Comparison of ENCODE assay signal across 8 mouse cellular contexts in genomic region chr6:115037103-115038094, GRCm38 (mm10). TPM values are rescaled to one million over a fixed set of nuclear protein-coding genes. Genes with fewer than 3 reads are reported as not detected.
DNase-seq lines count a peak whose midpoint lies in the region; ATAC-seq and TF ChIP-seq lines count a peak whose summit lies in the region.

TSS of gene Tamm41 (minus strand) at chr6:115037876.

- H3K4me2 ChIP-seq in forebrain, embryonic 11.5 days (ENCODE audit: low read depth, low read length, severe bottlenecking) = peak within 1 kb of the TSS; percentile 70
- H3K4me2 ChIP-seq in heart, embryonic 15.5 days = peak within 1 kb of the TSS; percentile 86
- H3K4me2 ChIP-seq in liver, embryonic 14.5 days (ENCODE audit: low read depth) = peak within 1 kb of the TSS; percentile 90
- peak within 1 kb of the TSS; percentile 79 for H3K4me2 ChIP-seq in stomach, embryonic 15.5 days

- peak; percentile 77 for DNase-seq in c-Kit-positive CD71-positive TER-119-negative erythroid progenitor cells, embryonic 14.5 days (ENCODE audit: low read depth)
- peak; percentile 94 for DNase-seq in forebrain, embryonic 11.5 days (ENCODE audit: low spot score)
- peak; percentile 91 for DNase-seq in kidney, postnatal 14 days
- DNase-seq in liver, embryonic 14.5 days (ENCODE audit: low read depth in 3 of 3, low spot score in 3 of 3) = peak; percentile 62 to 70 (median 62)
- peak; percentile 89 for DNase-seq in neural tube, embryonic 10.5 days (ENCODE audit: extremely low spot score, low spot score)

- WGBS in forebrain, embryonic 11.5 days = 2% methylated on average over 57 of the region's 57 CpGs
- 1% methylated on average over 57 of the region's 57 CpGs for WGBS in heart, embryonic 15.5 days
- under 1% methylated on average over 57 of the region's 57 CpGs for WGBS in liver, embryonic 14.5 days (ENCODE audit: insufficient replicate concordance)
- WGBS in stomach, embryonic 15.5 days = under 1% methylated on average over 57 of the region's 57 CpGs

- H3K36me3 ChIP-seq in E14TG2a.4 (ENCODE audit: insufficient read depth, low read length) = peaks cover 30% of the 10 kb centered on the region
- no peaks in the 10 kb centered on the region; the same call in 1 of the 2 replicates for H3K36me3 ChIP-seq in forebrain, embryonic 11.5 days (ENCODE audit: control insufficient read depth, insufficient read depth, low read length)
- H3K36me3 ChIP-seq in heart, embryonic 15.5 days = peaks cover 21% of the 10 kb centered on the region
- H3K36me3 ChIP-seq in liver, embryonic 14.5 days (replicated peaks; ENCODE audit: control insufficient read depth, insufficient read depth, low read depth) = no peaks in the 10 kb centered on the region; the same call in 1 of the 2 replicates
- 0 out of 2 replicates have a peak, but pooled peaks cover 11% of the 10 kb centered on the region for H3K36me3 ChIP-seq in stomach, embryonic 15.5 days

- H3K9me3 ChIP-seq in E14TG2a.4 (ENCODE audit: low read length) = no peaks in the 10 kb centered on the region
- no peaks in the 10 kb centered on the region for H3K9me3 ChIP-seq in forebrain, embryonic 11.5 days (ENCODE audit: control insufficient read depth, low read length)
- H3K9me3 ChIP-seq in heart, embryonic 15.5 days (replicated peaks) = no peaks in the 10 kb centered on the region
- no peaks in the 10 kb centered on the region for H3K9me3 ChIP-seq in liver, embryonic 14.5 days (ENCODE audit: control insufficient read depth, low read length)
- H3K9me3 ChIP-seq in stomach, embryonic 15.5 days = no peaks in the 10 kb centered on the region

- no peak within 1 kb of the TSS for H3K27ac ChIP-seq in forebrain, embryonic 11.5 days (ENCODE audit: low read depth, low read length)
- H3K27ac ChIP-seq in heart, embryonic 15.5 days = peak within 1 kb of the TSS; percentile 43; the same call in 1 of the 2 replicates
- no peak within 1 kb of the TSS for H3K27ac ChIP-seq in liver, embryonic 14.5 days
- 0 out of 2 replicates have a peak within 1 kb of the TSS, but pooled peaks have one; percentile 38 for H3K27ac ChIP-seq in stomach, embryonic 15.5 days

- H3K27me3 ChIP-seq in E14TG2a.4 (ENCODE audit: insufficient read depth, low read length) = peaks cover 9% of the 10 kb centered on the region; the same call in 1 of the 2 replicates
- H3K27me3 ChIP-seq in forebrain, embryonic 11.5 days (ENCODE audit: control insufficient read depth, insufficient read depth, low read length) = no peaks in the 10 kb centered on the region
- H3K27me3 ChIP-seq in heart, embryonic 15.5 days = no peaks in the 10 kb centered on the region
- H3K27me3 ChIP-seq in liver, embryonic 14.5 days (ENCODE audit: control insufficient read depth, insufficient read depth, low read length) = no peaks in the 10 kb centered on the region
- H3K27me3 ChIP-seq in stomach, embryonic 15.5 days (replicated peaks) = no peaks in the 10 kb centered on the region

- no peak for TF ChIP-seq EP300 in liver, embryonic 14.5 days (IDR thresholded peaks at IDR 0.05; ENCODE audit: low read depth)

- H3K4me1 ChIP-seq in E14TG2a.4 (replicated peaks; ENCODE audit: low read depth, low read length) = peaks cover 24% of the 10 kb centered on the region
- H3K4me1 ChIP-seq in forebrain, embryonic 11.5 days (replicated peaks; ENCODE audit: control insufficient read depth, insufficient read depth, low read length) = peaks cover 6% of the 10 kb centered on the region; the same call in 1 of the 2 replicates
- peaks cover 17% of the 10 kb centered on the region for H3K4me1 ChIP-seq in heart, embryonic 15.5 days (replicated peaks)
- peaks cover 4 to 6% of the 10 kb centered on the region in 2 experiments for H3K4me1 ChIP-seq in liver, embryonic 14.5 days (replicated peaks; ENCODE audit: control insufficient read depth in 2 of 2, insufficient read depth in 2 of 2, low read length in 1 of 2)
- peaks cover 7% of the 10 kb centered on the region for H3K4me1 ChIP-seq in stomach, embryonic 15.5 days

- peak; percentile 38 for TF ChIP-seq CTCF in E14TG2a.4 (conservative IDR thresholded peaks at IDR 0.05; ENCODE audit: low read length)
- peak; percentile 92 for TF ChIP-seq CTCF in liver, embryonic 14.5 days (IDR thresholded peaks at IDR 0.05; ENCODE audit: low read depth)

- peak; percentile 95 for ATAC-seq in forebrain, embryonic 11.5 days (replicated peaks; ENCODE audit: low FRiP score)
- ATAC-seq in heart, embryonic 15.5 days (replicated peaks; ENCODE audit: insufficient number of reproducible peaks, insufficient read depth, low FRiP score, low read depth) = peak; percentile 88
- peak; percentile 87 for ATAC-seq in liver, embryonic 14.5 days (ENCODE audit: insufficient read depth)
- peak; percentile 89 for ATAC-seq in stomach, embryonic 15.5 days (ENCODE audit: insufficient read depth, low FRiP score, low read depth)

- H3K9ac ChIP-seq in forebrain, embryonic 11.5 days (ENCODE audit: low read length) = peak within 1 kb of the TSS; percentile 58
- peak within 1 kb of the TSS; percentile 78 for H3K9ac ChIP-seq in heart, embryonic 15.5 days
- H3K9ac ChIP-seq in liver, embryonic 14.5 days (replicated peaks) = peak within 1 kb of the TSS; percentile 78
- H3K9ac ChIP-seq in stomach, embryonic 15.5 days = peak within 1 kb of the TSS; percentile 49

- H3K4me3 ChIP-seq in E14TG2a.4 (replicated peaks; ENCODE audit: low read length) = peak within 1 kb of the TSS; percentile 96
- H3K4me3 ChIP-seq in forebrain, embryonic 11.5 days (ENCODE audit: low read depth, low read length) = peak within 1 kb of the TSS; percentile 73
- peak within 1 kb of the TSS; percentile 84 for H3K4me3 ChIP-seq in heart, embryonic 15.5 days
- peak within 1 kb of the TSS; percentile 87 to 89 for H3K4me3 ChIP-seq in liver, embryonic 14.5 days (ENCODE audit: insufficient read depth in 1 of 2, low read depth in 2 of 2, low read length in 2 of 2)
- H3K4me3 ChIP-seq in stomach, embryonic 15.5 days (replicated peaks) = peak within 1 kb of the TSS; percentile 86

RNA-seq across cellular contexts. Expression of gene Tamm41, which starts in this region (rescaled TPM):
- polyA plus RNA-seq in forebrain, embryonic 11.5 days (2014; fragmentation: Nextera tagmentation; extraction: Ambion mirVana) = 79.0 and 84.6 TPM in 2 replicates
- polyA plus RNA-seq in heart, embryonic 15.5 days (2015; fragmentation: Nextera tagmentation; extraction: Ambion mirVana) = 29.7 and 35.2 TPM in 2 replicates
- 16.0 and 17.0 TPM in 2 replicates for polyA plus RNA-seq in liver, embryonic 14.5 days (2012; rRNA removed)
- polyA plus RNA-seq in liver, embryonic 14.5 days (2014; fragmentation: Nextera tagmentation; extraction: Ambion mirVana) = 27.3 and 31.7 TPM in 2 replicates
- 52.6 and 54.9 TPM in 2 replicates for polyA plus RNA-seq in stomach, embryonic 15.5 days (2015; fragmentation: Nextera tagmentation; extraction: Ambion mirVana)

Comparison
In these comparisons a context has a peak if more than half of its experiments do, and no peak if none do; other contexts are left out.
1. H3K27ac ChIP-seq: peak in heart, embryonic 15.5 days (single experiment) and stomach, embryonic 15.5 days (single experiment); none in forebrain, embryonic 11.5 days (single experiment) and liver, embryonic 14.5 days (single experiment).
2. Peak in every context shown above with its lines, with median percentiles within 50 percentile points of each other: H3K4me3 ChIP-seq, DNase-seq, ATAC-seq, H3K4me2 ChIP-seq and H3K9ac ChIP-seq.